Mouse (Mus musculus) duodenum, adult 2 months (tissue): ENCODE data around the gene Manea. TPM values are rescaled to one million over a fixed set of nuclear protein-coding genes. Genes with fewer than 3 reads are reported as not detected.

ENCODE experiments used
- polyA plus RNA-seq: library from polyadenylated mRNA; depleted of rRNA; stranded (reverse); fragments of >200 nt; gene quantifications from 2 replicates; pipeline ENCODE4 v1.2.3, GENCODE M21; 2012; ENCODE audit warnings: low replicate concordance; rRNA removed

Manea gene
- 8.9 and 14.5 TPM in 2 replicates for polyA plus RNA-seq

GRCm38 (mm10) chr4:26346443-26347106 lies at the start of gene Manea:
TSS of gene Manea (minus strand) at chr4:26346891.

